Mouse (Mus musculus) R1 (cell line): ENCODE data around the gene Kcnd3.

Experiments used
- DNase-seq: peaks from one replicate; pipeline ENCODE4 v3.0.0-alpha.2; 2018; ENCODE audit warnings: low read depth, low spot score

Gene Kcnd3

DNA sequence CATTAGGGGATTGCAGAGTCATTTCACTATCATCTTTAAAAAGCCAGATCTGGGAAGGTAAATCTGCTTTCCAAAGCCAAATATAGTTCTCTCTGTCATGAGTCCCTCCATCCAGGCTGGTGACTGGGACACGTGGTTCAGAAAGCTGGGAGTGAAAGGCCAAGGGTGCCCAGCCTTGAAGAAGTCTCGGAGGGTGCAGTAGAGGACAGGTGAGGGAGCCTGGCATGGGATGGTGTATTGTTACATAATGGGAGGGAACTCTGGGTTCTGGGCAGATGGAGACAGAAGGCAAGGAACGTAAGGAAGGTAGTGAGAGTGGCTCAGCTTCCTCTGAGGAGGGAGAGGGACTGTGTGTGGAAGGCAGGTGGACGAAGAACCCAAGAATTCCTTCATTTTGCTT, 5.5 kb downstream of the Kcnd3 start:
- DNase-seq: no peak

DNA sequence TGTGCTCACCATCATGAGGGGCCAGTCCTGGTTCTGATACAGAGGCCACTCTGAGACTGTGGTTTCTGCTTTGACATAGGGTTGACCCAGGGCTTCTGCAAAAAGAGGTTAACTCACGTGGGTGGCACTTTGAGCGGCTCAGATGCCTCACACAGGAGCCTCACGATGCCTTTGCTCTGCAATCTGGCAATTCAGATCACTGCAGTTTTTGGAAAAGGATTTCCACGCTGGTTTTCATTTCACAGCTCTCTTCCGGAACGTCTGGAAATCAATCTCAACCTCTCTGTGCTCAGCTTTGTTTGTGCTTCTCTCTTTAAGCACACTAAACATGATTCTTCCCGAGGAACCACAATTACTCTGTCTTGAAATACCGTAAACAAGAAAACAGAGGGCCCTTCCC, 14.4 kb downstream of the Kcnd3 start:
- no peak for DNase-seq

DNA sequence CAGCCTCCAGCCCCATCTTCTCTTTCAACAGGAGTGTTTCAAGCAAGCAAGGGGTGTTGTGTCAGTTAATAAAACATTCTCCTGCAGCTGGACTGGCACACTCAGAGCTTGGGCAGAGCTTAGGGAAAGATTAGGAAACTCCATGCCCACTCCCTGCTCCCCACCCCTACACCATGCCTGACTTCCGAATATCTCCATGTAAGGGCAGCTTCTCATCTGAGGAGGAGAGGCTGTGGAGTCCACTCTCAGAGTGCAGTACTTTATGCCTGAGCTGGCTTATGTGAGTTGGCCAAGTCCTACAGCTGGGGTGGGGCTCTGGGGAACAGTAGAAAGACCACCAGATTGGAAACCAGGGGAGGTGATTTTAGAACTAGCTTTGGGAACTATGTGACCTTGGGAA, 20.4 kb downstream of the Kcnd3 start:
- DNase-seq: no peak

DNA sequence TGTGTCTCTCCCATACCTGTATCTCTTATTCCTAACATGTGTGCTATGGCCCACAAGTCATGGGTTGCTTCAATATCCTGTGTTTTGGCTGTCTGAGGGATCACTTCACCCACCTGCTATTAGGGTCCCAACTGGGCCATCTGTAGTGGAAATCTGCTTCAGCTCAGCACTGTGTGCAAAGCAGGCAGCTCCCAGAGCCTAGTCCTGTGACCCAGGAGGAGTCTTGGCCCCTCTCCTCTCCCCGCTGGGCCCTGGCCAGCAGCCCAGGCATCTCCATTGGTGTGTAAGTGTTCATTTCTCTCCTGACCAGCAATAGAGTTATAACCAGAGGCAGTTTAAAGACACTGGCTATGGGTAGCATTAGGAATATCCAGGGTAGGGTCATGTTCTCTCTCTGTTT, 24.3 kb downstream of the Kcnd3 start:
- DNase-seq: no peak

DNA sequence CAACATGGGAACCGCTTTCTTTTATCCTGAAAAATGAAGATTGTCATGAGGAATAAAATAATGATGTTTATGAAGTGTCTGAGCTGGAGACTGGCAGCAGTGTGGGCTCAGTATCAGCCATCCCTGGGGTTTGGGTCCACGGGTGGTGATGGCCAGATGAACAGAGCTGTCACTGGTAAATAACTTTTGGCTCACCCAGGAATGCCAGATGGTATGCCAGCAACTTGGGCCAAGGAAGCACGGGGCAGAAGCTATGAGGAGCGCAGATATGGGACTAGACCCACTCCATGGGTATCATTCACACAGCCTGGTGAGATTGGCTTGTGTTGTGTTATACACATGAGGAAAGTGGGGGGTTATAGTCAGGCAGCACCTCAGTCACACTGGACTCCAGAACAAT, 26.7 kb downstream of the Kcnd3 start:
- no peak for DNase-seq

DNA sequence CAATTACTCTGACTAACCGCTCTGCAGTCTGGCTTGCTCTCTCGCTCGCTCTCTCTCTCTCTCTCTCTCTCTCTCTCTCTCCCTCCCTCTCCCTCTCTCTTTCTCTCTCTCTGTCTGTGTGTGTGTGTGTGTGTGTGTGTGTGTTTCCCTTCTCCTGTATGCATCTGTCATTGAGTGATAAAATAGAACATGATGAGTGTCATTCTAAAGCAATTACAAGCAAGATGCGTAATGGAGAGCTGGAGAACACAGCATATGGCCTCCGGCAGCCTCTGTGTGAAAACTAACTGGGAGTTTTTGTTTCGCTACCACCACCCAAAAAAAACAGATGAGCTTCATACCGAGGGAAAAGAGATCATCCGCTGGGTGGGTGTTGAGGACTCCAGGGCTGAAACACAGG, 29.3 kb downstream of the Kcnd3 start:
- DNase-seq: no peak

DNA sequence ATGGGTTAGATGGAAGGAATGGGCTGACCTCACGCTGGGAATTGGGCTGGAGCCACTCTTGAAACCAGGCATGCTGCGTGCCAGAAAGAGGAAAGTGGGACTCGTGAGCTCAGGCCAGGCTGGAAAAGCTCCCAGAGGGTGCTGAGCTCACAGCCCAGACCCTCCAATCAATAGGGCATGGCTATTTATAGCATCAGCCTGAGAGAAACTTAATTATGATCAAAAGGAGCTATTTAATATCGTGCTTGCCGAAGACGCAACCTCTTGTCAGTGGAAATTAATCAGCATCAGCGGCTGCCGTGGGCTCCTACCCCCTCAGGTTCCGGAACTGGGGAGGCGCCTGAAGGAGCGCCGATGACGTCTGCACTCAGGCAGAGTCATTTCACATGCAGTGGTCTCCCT, 31.5 kb downstream of the Kcnd3 start:
- DNase-seq: no peak

DNA sequence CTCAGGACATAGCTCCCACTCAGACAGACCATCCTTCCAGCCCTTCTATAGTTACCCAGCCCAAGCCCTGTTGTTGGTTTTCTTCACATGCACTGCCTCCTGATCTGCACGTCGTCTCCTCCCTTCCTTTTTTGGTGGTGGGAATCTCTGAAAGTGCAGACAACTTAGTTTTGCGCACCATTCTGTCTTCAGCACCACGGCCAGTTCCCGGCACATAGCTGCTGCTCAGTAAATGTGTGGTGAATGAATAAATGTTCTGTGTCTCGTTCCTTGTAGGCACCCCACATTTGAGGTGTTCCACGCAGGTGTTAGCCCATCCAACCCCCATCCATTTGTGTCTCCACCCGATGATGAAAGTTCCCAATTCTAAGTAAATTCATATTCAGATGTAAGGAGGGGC, 35.0 kb downstream of the Kcnd3 start:
- DNase-seq: peak; percentile 43

DNA sequence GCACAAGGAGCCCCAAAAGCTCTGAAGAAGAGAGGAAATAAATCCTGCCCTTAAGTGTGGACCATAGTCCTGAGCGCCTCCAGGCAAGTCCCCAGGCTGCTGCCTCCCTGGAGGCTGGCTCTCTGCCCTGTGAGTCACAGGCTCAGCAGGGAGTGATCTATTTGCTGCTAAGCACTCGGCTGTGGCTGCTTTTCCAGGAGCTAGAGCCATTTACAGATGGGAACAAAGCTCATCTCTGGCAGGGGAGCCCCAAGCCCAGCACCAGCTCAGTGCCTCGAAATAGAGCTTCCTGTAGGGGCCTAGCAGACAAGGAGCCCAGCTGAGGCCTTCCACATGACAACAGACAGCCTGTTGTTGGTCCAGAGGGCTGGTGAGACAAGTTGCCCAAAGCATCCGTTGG, 37.5 kb downstream of the Kcnd3 start:
- DNase-seq: no peak

DNA sequence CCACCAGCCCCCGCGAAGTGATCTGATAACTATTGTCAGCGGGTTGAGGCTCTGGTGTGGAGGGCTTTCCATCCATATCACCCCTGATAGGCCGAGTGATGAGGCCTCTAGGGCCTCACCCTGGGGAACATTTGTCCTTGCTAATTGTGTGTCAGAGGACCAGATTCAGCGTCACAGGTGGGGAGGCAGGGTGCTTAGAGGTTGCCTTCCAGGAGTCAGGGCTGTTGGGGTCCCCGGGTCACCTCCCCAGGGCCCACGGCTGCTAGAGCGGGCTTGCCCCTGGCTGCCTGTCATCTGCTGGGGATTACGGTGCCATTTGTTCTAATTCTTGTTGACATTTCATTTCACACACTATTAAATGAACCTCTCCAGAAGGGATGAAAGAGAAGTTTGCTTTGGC, 42.8 kb downstream of the Kcnd3 start:
- DNase-seq: no peak

DNA sequence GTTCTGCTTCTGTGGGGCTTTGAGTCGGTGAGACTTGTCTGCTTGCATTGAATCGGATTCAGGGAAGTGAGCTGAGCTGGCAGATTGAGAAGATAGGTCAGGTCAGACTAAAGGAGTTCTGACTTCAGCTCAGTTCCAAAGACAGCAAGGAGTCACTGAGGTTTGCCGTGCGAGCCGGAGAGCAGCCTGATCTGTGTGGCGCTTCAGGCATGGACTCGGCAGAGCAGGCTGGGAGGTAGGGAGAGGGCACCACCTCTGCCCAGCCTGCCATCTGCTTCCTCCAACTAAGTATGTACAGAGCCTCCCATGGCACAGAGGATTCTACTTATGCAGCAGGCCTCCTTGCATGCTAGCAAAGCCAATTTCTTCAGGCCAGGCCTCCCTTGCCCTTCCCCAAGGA, 44.1 kb downstream of the Kcnd3 start:
- no peak for DNase-seq

DNA sequence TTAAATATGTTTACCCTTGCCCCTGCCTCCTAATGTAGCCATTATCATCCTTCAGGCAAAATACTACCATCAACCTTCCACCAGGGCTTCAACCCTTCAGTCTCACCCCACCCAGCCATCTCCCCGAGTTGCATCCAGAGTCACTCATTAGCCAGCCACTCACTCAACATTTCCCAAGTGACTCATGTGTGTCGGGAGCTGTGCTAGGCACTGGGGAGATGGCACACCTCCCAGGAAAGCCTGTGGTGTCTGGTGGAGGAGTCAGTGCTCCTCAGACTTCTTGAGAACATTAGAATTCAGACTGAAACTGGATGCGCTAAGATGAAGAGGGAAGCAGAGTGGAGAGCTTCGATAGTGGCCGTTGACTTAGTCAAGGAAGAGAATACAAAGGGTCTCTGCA, 44.8 kb downstream of the Kcnd3 start:
- DNase-seq: no peak

DNA sequence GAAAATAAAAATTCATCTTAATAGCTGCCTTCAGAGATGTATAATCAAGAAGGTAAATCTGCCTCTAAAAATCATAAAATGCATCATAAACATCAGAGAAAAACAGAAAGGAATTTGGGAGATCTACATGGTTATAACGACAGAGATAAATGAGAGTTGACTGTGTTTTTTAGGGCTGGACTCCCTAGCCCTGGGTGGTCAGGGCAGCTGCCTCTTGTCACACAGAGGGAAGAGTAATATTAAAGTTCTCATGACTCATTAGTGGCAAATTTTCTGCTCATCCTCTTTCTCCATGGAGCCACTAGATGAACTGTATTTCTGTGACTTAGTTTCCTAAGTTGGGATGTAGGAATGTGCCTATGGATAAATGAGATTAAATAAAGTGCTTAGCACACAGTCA, 48.9 kb downstream of the Kcnd3 start:
- DNase-seq: no peak

DNA sequence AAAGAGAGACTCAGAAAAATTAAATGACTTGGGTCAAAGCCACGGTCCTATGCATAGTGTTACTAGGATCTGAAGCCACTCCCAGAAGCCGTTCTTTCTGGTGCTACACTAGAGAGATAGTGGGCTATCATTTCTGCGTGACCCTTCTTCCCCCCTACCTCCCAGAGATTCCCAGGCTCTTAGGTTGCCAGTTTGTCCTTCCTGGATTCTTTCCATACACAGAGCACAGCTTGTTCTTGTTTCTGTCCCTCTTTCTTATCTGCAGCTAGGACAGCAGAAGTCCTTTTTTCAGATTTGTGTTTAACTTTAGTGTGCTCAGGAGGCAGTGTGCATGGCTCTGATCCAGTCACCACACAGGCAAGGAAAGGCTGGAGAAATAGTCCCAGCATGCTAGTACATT, 52.1 kb downstream of the Kcnd3 start:
- DNase-seq: no peak

DNA sequence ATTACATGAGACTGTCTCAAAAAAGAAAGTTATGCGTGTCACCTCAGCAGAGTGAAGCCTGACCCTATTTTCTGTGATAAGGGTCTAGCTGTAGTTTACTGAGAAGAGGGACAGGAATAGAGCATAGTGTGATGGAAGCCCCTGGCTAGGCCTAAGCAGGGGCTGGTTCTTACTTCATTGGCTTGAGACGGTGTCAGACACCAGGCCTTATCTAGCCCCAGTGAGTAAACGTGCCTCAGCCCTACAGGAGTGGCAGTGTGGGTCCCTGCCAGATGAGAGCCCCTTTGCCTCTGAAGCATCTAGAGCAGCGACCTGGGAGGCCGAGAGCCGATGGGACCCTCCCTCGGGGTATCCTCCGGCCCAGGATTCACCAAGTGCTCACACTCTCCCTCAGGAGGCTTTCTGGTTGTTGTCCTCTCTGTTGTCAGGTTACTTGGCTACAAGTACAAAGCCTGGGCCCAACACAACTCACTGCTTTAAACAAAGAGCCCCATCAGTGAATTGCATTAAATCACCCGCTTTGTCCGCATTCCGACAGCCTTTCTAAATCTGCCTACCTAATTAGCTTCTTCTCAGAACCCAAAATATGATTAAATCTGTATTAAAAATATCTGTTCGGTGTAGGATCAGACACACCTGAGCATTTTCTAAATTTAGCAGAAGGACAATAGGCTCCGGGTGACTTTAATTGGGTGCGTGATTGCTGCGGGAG, 53.2 kb downstream of the Kcnd3 start:
- DNase-seq: no peak

DNA sequence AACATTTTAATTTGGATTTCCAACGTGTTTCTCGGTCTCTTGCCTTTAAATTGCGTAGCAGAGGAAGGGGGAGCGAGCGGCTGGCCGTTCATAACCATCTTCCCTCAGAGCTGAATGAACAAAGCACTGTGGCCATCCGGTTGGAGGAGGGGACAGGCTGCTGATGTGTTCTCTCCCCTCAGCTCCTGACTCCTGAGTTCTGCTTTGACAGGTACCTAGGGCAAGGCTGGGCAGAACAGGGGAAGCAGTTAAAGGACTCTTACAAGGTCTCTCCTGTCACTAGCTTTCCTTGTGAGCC, 53.7 kb downstream of the Kcnd3 start:
- no peak for DNase-seq

DNA sequence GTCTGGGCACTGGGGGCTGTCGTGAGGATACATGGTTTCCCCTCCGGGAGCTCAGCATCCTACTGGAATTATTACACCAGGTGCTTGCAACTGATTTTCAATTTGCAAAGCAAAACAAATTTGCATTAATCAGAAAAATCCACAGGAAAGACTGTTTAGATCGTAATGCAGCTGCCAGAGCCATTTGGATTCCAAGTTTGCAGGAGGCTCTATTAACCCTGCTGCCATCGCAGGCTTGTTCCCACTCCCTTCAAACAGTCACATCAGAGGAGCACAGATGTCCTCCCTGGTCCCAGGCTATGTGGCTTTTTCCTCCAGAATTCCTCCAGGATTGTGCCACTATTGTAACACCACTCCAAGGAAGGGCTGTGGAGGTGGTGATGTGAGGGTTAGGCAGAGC, 54.5 kb downstream of the Kcnd3 start:
- no peak for DNase-seq

DNA sequence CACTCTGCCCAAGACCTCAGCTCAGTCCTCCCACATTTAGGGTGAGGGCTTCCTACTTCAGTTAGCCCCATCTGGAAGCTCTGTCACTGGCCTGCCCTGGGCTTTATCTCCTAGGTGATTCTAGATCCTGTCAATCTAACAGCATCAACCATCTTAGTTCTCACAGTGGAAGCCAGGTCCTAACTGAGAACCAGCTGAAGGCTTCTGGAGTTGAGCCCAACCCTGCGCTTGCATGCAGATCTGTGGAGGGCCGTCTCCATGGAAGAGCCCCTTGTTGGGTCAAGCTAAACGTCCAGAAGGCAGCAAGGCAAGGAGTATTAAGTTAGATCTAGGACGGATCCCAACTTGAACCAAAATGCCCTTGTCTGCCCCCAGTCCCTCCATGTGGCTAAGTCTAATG, 57.2 kb downstream of the Kcnd3 start:
- no peak for DNase-seq

DNA sequence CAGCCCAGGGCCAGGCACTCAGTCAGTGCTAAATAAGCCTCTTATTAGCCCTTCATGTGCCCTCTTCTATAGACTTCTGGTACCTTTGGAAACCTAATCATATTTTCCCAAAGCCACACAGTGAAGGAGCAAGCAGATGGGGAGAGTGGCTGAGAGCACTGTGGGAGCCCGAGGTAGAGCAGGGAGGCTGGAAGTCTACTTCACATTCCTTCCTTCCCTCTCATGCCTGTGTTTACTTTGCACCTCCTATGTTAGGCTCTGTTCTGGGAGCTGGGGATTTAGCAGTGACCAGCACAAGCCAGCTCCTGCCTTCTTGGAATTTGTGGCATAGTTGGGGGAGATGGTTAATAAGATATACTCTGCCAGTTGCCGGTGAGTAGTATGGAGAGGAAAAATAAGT, 59.7 kb downstream of the Kcnd3 start:
- DNase-seq: no peak

DNA sequence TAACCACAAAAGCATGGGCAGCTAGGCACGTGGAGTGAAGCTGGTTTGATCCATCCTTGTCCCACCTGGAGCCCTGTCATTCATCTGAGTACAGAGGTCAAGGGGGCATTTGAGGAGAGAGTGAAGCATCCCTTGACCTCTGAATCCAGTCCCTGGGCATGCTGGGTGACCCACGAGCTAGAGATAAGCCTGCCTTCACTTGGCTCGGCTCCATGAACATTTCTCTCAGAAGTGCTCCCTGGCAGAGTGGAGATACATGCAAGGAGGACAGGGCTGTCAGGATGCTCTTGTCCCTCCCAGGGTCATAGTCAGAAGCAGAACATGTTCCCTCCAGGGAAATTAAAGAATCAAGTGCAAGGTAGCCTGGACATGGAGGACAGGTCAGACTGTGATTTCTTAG, 62.1 kb downstream of the Kcnd3 start:
- no peak for DNase-seq

DNA sequence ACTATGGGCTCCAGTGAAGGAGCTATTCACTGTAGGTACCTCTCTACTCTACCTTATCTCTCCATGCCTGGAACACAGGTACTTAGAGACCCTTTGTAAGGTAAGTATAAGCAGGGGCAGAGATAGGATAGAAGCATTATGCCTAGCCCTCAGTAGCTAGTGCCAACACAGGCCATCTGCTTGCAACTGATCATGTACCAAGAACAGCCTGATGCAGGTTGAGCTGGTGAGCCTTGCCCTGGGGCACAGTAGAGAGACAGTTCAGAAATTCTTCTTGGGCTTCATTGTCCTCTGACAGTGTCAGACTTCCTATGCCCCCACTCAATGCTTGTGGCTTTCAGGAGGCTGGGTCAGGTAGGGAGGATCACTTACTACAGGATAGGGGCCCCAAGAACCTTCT, 62.9 kb downstream of the Kcnd3 start:
- DNase-seq: no peak

DNA sequence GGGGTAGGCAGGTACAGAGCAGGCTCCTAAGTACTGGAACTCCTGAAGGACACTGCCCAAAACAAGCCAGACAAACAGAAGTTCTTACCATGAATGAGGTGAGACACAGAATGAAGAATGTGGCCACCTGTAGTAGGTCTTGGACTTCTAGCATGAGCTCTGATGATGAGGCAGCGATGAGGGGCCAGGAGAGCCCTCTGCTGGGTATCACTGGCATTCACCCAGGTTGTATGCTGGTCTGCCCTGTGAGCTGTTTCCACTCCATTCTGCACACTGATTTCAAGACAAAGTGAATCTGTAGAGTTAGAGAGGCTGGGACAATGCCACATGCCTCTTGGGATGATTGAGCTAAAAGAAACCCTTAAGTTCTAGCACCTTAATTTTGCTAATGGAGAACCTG, 63.5 kb downstream of the Kcnd3 start:
- no peak for DNase-seq

DNA sequence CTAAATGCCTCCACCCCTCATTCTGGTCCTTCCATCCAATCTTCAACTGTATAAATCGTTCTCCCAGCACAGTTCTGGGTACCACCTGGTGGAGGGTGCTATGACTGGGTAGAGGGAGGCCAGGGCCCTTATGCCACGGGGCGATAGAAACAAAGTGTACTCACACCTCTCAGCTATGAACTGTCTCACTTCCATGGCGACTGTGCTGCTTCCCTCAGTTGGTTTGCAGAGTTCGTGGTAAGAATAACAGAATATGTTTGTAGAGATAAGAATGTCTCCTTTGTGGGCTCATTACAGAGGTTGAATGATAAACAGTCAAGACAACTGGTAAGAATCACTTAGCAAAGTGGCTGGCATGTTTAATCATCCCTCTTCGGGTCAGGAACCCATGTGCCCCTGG, 68.3 kb downstream of the Kcnd3 start:
- no peak for DNase-seq

DNA sequence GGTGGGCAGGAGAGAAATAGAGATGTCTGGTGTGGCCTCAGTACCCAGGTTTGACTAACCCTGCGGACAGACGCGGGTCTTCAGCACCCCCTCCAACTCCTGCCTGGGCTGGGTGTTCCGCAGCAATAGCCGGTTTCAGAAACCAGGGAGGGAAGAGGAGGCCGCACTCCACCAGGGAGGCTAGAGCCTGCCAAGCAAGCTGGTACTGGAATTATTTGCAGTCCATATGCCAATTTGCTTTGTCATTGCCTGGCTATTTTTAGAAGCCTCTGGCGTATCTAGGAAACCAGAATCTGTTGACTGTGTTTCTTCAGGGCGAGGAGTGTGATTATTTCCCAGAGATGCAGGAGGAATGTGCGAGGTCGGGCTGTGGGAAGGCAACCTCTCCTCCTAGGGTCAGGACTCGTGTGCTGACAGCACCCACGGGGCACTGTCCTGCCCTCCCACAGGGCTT, 69.1 kb downstream of the Kcnd3 start:
- peak; percentile 11 for DNase-seq

DNA sequence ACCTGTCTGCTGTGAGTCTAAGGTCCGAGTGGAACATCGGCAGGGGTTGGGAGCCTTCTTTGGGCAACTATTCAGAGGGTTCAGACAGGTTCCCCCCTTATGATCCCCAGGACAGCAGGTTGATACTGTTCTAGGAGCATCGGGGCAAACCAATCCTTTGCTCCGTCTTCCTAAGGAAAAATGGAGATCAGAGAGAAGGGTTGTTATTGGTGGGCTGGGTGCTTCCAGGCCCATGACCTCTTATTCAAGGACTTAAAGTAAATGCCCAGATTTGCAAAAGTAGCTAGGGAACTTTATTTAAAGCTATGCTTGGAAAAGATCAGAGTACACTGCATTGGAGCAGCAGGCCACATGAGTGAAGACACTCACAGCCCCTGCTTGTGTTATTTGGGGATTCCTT, 69.5 kb downstream of the Kcnd3 start:
- DNase-seq: no peak
